Mouse (Mus musculus) liver, postnatal 0 days (tissue): ENCODE results near the gene Tgfbi.

Source experiments
- CTCF ChIP-seq: sonication (generic); IDR thresholded peaks from 2 replicates; pipeline ENCODE4 v1.5.1; 2016; ENCODE audit warnings: antibody characterized with exemption, low read depth
- EP300 ChIP-seq: IDR thresholded peaks from 2 replicates; pipeline ENCODE4 v1.6.1; 2016; ENCODE audit warnings: antibody characterized with exemption, low read depth, mild to moderate bottlenecking

DNA sequence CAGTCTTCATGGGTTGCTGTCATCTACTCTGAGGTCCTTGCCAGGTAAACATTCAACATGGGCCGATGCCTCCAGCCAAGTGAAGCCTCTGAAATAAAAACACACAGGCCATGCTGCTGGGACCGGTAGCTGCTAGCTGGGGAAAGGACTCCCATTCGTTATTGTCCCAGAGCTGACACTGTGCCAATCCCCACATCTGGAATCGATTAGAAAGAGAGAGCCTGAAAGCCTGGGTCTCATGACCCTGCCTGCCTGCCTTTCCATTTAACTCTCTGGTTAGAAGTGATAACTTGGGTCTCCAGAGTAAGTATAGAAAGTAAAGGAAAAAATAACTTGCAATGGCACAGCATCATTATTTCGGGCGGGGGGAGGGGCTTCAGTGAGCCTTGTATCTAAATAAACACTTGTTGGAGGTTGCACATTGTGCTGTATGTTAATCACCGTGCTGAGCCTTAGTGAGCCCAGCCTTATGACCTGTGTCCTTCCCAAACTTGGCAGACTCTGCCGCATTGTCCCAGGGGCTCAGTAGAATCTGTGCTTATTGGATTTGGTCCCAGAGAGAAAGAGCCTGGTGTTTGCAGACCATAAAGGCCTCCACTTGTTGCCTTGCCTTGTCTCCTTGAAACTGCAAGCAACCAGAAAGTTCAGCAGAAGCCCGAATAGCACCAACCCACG is 9.0 kb upstream of the Tgfbi start:
- TF ChIP-seq CTCF (no peak), EP300 (no peak)
